Mouse (Mus musculus): ENCODE results near the gene Wfdc12.
A peak's percentile ranks its signal among the peaks of the same experiment; 100 is the strongest.
"Not testable (repeated sequence)": the region's sequence is repeated elsewhere in the genome, so short reads cannot be mapped to it uniquely, and the experiment has no call there.

The Wfdc12 gene

GRCm38 (mm10) chr2:164190576-164190975 lies at the start of gene Wfdc12:
Gene Wfdc12 (minus strand): TSS chr2:164190608.
- no peak for DNase-seq (ENCODE audit: low spot score in 2 of 2)

DNA sequence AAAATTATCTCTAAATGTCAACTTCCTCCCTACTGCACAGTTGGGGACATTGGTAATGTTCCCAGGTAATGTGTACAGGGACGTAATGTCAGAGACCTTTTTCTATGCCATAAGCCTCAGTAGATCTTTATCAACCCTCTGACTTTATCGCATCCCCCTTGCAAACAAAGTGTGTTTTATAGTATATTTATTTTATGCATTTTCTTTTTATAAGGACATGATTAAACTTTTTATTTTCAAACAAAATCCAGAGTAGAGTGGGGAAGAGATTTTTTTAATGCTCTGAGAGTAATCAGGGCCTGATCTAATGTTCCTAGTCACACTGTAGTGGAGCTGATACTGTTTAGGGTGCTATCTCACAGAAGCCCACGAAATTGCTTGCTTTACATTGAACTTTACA lies 48.0 kb upstream of the Wfdc12 start, which contains the start of gene Svs2:
Gene Svs2 (minus strand): TSS at position 101 of the 400 bp plus-strand sequence.
- DNase-seq (ENCODE audit: low spot score in 2 of 2), result no peak

DNA sequence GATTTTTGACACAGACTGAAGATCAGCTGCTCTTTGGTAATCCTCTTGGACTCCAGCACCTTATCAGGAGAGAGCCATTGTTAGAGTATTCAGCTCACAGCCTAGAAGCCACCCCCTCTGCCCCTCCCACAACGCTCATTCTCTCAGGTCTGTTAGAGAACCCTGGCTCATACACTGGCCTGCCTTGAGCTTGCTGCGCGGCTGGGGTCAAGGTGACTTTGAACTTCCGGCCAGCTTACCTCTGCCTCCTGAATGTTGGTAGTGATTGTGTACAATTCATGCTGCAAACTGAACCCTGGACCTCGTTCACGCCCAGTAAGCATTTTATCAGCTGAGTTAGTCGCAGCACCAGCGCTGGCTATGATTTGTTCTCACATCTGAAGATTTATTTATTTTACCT lies 42.3 kb upstream of the Wfdc12 start:
- DNase-seq (ENCODE audit: low spot score in 2 of 2), result no peak

DNA sequence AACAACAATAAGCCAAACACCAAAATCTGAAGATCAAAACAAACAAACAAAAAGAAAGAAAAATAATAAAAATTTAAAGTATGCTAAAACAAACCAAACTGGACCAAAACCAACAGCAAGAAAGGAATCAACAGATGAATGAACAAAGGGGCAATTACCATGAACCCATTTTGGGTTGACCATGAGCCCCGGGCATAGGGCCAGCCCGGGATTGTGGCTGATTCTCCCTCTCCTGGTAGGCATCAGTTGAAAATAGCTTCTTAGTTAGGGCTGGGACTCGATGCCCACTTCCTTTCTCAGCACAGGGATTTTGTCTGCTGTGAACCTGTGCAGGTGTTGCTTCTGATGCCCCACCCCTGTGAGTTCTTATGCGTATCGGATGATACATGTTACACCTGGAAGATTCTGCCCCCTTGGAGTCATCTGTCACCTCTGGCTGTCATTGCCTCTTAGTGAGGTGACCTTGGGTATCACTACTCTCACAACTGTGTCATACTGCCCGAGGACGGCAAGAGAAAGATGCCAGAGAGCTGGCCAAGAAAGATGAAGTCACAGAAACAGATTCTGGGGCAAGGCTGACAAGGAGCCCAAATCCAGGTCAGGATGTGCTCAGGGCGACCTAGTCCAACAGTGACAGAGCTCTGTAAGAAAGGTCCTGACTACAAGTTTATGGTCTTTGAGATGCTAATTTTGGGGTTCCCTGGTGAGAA lies 38.1 kb upstream of the Wfdc12 start:
- no peak for DNase-seq (ENCODE audit: low spot score in 2 of 2)

- DNase-seq (ENCODE audit: low spot score in 2 of 2), result no peak
These were observed 31.1 kb upstream of the Wfdc12 start, which contains the start of gene Wfdc15b for GRCm38 (mm10) chr2:164221522-164221921. Gene Wfdc15b (minus strand): TSS chr2:164221660.

DNA sequence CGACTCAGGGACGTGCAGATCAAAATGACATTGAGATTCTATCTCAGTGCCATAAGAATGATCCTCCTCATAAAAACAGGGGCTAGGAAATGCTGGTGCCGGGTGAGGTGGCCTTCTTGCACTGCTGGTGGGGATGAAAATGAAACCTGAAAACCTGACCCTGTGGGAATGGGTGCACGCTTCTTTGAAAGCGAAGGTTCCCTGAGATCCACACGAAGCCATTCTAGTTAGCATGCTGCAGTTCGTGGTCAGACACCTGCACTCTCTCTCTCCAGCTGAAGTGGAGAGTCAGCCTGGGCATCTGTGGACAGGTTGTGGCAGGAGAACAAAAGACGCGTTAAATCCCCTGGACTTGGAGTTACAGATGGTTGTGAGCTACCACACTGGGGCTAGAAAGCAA lies 28.9 kb upstream of the Wfdc12 start:
- DNase-seq (ENCODE audit: low spot score in 2 of 2), result no peak

DNA sequence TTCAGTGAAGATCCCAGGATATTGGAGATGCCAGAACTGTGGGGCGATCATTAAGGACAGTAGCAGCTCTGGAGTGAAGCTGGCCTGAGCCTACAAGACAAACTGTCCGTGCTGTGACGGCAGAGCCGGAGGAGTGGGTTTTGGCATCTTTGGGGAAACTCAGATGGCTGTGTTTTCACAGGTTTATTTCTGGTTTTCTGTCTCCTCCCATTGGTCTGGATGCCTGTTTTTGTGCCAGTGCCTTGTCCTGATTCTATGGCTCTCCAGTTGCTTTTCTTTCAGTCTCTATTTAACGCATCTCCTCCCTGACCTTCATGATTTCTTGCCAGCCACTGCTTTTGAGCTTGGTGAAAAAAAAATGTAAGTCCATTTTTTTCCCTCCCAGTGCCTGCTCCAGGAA lies 22.3 kb upstream of the Wfdc12 start:
- DNase-seq (ENCODE audit: low spot score in 2 of 2), result no peak

GRCm38 (mm10) chr2:164210892-164211291 lies 20.5 kb upstream of the Wfdc12 start:
- DNase-seq (ENCODE audit: low spot score in 2 of 2), result no peak

DNA sequence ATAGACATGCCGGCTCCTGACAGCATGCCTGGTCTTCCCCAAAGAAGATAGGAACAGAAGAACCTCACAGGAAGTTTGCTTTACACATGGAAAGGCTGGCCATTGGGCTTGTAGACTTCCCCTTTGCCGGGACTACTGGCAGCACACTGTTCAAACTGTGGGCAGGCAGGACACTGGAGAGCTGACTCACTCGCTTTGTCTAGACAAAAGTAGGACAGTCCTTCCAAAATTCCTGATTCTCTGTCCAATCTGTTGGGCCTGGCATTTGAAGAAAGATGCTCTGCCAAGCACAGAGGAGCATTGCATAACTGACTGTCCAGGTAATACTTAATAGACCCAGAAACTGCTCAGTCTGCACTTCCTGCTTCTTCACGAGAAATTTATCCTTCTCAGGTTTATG lies 16.3 kb upstream of the Wfdc12 start:
- DNase-seq (ENCODE audit: low spot score in 2 of 2), result no peak

DNA sequence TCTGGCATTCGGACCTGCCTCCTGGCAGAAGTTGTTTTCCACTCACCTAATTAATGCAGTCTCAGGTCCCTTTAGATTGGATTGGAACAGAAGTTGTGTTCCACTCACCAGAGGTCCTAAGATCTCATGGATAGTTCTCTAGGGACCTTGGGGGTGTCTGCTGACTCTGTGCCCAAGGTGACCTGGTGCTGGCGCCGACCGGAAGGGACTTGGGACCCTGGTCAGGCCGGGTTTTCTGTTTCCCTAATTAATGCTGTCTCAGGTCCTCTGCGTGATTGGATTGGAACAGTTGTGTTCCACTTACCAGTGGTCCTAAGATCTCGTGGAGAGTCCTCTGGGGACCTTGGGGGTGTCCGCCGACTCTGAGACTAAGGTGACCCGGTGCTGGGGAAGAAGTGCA lies 15.6 kb upstream of the Wfdc12 start:
- not testable (repeated sequence) for DNase-seq (ENCODE audit: low spot score in 2 of 2)

DNA sequence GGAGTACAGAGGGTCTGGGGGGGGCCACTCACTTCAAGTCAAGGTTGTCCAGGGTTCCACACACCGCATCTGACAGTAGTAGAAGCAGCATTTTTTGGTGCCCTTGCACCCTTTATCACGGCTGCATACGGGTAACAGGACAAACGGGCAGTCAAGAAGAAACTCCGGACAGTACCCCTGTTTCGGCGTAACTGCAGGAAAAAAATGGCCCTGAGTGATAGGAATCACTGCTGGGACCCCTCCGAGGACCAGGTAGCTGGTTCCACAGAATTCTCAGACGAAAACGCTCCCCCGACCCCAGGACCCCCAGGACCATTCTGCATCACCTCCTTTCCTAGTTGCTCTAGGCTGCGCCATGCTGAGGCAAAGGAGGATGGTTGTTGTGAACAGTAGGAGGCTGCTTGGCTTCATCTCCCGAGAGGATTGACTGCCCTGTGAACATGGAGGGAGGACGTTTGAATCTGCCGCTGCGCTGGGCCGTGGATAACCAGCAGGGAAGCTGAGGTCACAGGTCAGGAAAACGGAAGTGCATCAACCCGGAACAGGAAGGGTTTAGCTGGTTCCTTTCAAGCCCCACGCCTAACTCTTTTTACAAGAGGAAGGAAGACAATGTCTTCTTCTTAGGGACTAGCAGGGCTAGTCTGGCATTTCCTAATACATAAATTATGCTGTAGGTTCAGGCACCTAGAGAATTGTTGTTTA lies 9.4 kb upstream of the Wfdc12 start, which contains the start of gene Wfdc15a:
Gene Wfdc15a (minus strand): TSS at position 505 of the 702 bp plus-strand sequence.
- DNase-seq (ENCODE audit: low spot score in 2 of 2), result no peak

DNA sequence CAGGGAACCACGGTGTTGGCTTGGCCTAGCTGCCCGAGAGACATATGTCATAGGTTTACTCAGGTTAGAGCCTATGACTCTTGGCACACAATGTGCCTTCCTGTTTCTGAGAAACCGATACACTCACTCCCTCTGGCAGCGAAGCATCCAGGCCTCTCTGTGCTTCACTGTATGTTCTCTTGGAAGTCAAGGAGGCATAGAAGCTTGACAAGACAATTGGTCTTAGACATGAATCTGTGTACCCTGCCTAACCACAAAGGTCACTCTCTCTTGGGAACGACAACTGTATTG lies 6.2 kb upstream of the Wfdc12 start:
- DNase-seq (ENCODE audit: low spot score in 2 of 2), result no peak

DNA sequence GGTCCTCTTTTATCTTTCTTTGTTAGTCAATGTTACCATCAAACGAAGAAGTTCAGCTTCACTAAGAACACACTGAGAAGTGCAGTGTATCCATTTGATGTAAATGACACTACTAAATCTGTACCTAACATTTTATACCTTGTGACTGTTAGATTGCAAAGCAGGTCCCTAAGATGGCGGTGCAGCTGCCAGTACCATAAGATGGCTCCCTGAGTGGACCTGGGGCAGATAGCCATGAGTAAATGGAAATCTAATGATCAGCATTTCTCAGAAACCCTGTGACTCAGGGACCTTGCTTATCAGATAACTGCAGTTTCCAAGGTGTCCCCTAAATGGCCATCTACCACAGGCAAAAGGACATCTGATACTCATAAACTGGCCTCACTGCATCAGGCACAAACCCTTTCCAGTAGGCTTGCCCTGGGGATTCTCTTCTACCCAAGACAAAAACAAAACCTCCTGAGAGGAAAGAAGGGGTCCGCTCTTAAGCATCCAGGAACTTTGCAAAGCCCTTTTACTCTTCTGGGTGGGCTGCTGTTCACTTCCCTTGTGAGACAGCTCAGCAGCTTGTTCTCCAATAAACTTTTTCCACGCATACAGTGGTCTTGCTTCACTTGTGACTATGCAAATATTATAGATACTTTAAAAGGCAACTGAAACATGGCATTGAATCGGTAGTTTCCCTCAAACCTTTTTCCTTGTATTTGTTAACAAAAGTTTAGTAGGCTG lies 5.7 kb upstream of the Wfdc12 start:
- DNase-seq (ENCODE audit: low spot score in 2 of 2), result no peak

GRCm38 (mm10) chr2:164194959-164195630 lies 4.7 kb upstream of the Wfdc12 start:
- DNase-seq (ENCODE audit: low spot score in 2 of 2), result no peak

- no peak for DNase-seq (ENCODE audit: low spot score in 2 of 2)
These were observed 1.9 kb upstream of the Wfdc12 start for GRCm38 (mm10) chr2:164192279-164192678.

GRCm38 (mm10) chr2:164188722-164189121 lies 1.7 kb downstream of the Wfdc12 start:
- no peak for DNase-seq (ENCODE audit: low spot score in 2 of 2)

DNA sequence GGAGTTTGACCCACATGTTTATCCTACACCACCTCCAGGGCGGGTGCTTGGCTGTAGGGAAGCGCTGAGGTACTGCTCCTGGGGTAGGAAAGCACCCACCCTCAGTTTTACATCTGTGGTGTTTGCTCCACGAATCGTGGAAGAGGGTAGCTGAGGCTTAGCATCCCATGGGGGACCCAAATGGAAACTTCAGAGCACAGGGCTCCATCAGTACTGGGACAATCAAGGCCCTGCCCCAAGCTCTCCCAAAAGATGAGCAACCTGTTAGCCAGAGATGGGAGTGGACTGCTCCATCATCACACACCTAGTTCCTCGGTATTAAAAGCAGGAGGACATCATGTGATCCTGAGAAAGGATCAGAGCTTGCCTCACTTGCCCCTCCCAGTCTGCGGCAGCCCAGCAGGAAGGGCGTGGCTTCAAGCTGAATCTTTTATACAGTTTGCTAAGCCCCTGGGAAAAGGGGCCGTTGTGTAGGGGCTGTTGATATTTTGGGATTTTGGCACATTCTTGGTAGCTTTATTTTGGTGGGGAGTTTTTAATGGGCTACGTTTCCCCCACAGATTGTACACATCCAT lies 6.2 kb downstream of the Wfdc12 start:
- no peak for DNase-seq (ENCODE audit: low spot score in 2 of 2)

DNA sequence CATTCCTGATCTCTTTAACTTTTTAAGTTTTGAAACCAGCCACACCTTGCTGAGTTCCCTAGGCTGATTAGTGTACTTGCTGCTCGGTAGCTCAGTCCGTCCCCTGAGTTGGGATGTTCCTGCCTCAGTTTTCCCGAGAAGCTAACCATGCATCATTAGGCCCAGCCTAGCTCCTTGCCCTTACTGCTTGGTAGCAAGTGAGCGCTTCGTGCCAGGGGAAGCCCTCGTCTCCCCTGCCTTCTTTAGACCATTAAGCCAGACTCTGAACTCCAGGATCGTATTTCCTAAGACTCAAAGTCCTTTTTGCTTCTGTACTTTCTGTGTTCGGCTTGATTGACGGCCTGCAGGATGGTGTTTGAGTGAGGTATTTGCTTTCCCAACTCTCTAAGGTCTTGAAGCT lies 7.1 kb downstream of the Wfdc12 start:
- DNase-seq (ENCODE audit: low spot score in 2 of 2), result no peak

GRCm38 (mm10) chr2:164182692-164183255 lies 7.6 kb downstream of the Wfdc12 start, which contains the start of gene Wfdc5:
Gene Wfdc5 (minus strand): TSS chr2:164182742.
- DNase-seq (ENCODE audit: low spot score in 2 of 2), result no peak

DNA sequence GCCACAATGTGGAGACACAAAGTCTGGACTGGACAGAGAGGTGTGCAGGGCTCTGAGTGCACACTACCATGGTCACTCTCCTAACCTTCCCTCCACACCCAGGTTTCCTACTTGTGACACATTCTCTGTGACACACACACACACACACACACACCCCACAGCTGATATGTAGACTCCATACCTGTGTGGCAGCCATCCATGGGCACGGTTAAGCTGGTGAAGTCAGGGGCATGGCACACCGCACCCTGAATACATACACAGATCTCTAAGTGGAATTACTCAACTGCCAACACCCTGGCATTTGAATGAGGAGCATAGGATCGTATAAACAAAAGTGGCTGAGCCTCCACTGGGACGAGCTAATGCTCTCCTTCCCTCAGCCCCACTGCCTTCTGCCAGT lies 9.6 kb downstream of the Wfdc12 start:
- no peak for DNase-seq (ENCODE audit: low spot score in 2 of 2)

- DNase-seq (ENCODE audit: low spot score in 2 of 2), result peak; percentile 19 to 42
These were observed 10.3 kb downstream of the Wfdc12 start for GRCm38 (mm10) chr2:164180124-164180523.

All from spleen, postnatal 36 days (tissue).